In genomic region chrX:74328725-74329161, GRCm38 (mm10) we compare ENCODE assay signal across 8 mouse cellular contexts. TPM values are rescaled to one million over a fixed set of nuclear protein-coding genes. Genes with fewer than 3 reads are reported as not detected.
A peak's percentile ranks its signal among the peaks of the same experiment; 100 is the strongest.
DNase-seq lines count a peak whose midpoint lies in the region; ATAC-seq and TF ChIP-seq lines count a peak whose summit lies in the region.

Gene Plxna3, plus strand, starts transcription at chrX:74329066.

- H3K4me1 ChIP-seq in hindbrain, embryonic 15.5 days (replicated peaks) = peaks cover 37% of the 10 kb centered on the region

- no peaks in the 10 kb centered on the region for H3K9me3 ChIP-seq in hindbrain, embryonic 15.5 days

- intact Hi-C loops in left cerebral cortex, adult 2 months (cut with DNase I) = loop anchor here (2.0 kb wide), 1 partner anchor 20 kb away; no protein-coding TSS in a partner anchor

- peak within 1 kb of the TSS; percentile 68 for H3K9ac ChIP-seq in hindbrain, embryonic 15.5 days

- no peaks in the 10 kb centered on the region for H3K36me3 ChIP-seq in hindbrain, embryonic 15.5 days

- DNase-seq in ZHBTc4 (ENCODE audit: low read depth, low spot score) = peak; percentile 82
- DNase-seq in cerebellum, postnatal 36 days = peak; percentile 66 to 70
- DNase-seq in gastrocnemius, adult 18-20 months (ENCODE audit: low spot score) = peak; percentile 46
- peak; percentile 33 to 50 for DNase-seq in left cerebral cortex, adult 2 months (ENCODE audit: extremely low spot score in 1 of 2, low spot score in 2 of 2)
- peak; percentile 32 to 47 for DNase-seq in right cerebral cortex, adult 2 months (ENCODE audit: low spot score in 2 of 2)
- peak; percentile 62 to 67 for DNase-seq in urinary bladder, postnatal 36 days (ENCODE audit: low spot score in 2 of 2)

- H3K4me3 ChIP-seq in hindbrain, embryonic 15.5 days = peak within 1 kb of the TSS; percentile 54
- peak within 1 kb of the TSS; percentile 58 for H3K4me3 ChIP-seq in left cerebral cortex, adult 2 months

- peak within 1 kb of the TSS; percentile 93 for H3K27ac ChIP-seq in hindbrain, embryonic 15.5 days (replicated peaks)
- peak within 1 kb of the TSS; percentile 89 for H3K27ac ChIP-seq in left cerebral cortex, adult 2 months

- 18% methylated on average over 26 of the region's 30 CpGs for WGBS in hindbrain, embryonic 15.5 days

- ATAC-seq in hindbrain, embryonic 15.5 days (ENCODE audit: low FRiP score, low read depth) = peak; percentile 95
- ATAC-seq in megakaryocyte, adult 5-6 weeks (ENCODE audit: poor library complexity, severe bottlenecking) = peak; percentile 87

- peak within 1 kb of the TSS; percentile 71 for H3K4me2 ChIP-seq in hindbrain, embryonic 15.5 days

- H3K27me3 ChIP-seq in hindbrain, embryonic 15.5 days = no peaks in the 10 kb centered on the region

- TF ChIP-seq CTCF in left cerebral cortex, adult 2 months (IDR thresholded peaks at IDR 0.05) = no peak

RNA-seq across cellular contexts. Expression of gene Plxna3, which starts in this region (rescaled TPM):
- under 1 TPM; 0.37 to 0.52 TPM for total RNA-seq in gastrocnemius, adult 18-20 months (2021)
- polyA plus RNA-seq in hindbrain, embryonic 15.5 days (2015; fragmentation: Nextera tagmentation; extraction: Ambion mirVana) = 53.6 and 55.5 TPM in 2 replicates
- 10 to 100 TPM; 27.1 to 30.2 TPM for total RNA-seq in left cerebral cortex, adult 2 months (2021)
- 0.09 and 0.50 TPM in 2 replicates for total RNA-seq in megakaryocyte, adult 5-6 weeks (2015)
- 0.57 and 0.70 TPM in 2 replicates for total RNA-seq in megakaryocyte, adult 5-6 weeks (2017)

Comparison
In these comparisons a context has a peak if more than half of its experiments do, and no peak if none do; other contexts are left out.
1. Peak in every context shown above with its lines: DNase-seq, ATAC-seq, H3K4me3 ChIP-seq and H3K27ac ChIP-seq.
2. RNA of gene Plxna3 (total RNA-seq): 27.1 to 30.2 TPM in left cerebral cortex, adult 2 months; 0.09 to 0.70 TPM in megakaryocyte, adult 5-6 weeks and 0.37 to 0.52 TPM in gastrocnemius, adult 18-20 months; every median in the first group is over 10 times any median in the second.
3. Peak in DNase-seq in gastrocnemius, adult 18-20 months; RNA of the gene not detected or under 1 TPM.
4. Peak in ATAC-seq in megakaryocyte, adult 5-6 weeks; RNA of the gene not detected or under 1 TPM.